Comparison of ENCODE assay signal across 10 mouse cellular contexts in the genomic region with DNA sequence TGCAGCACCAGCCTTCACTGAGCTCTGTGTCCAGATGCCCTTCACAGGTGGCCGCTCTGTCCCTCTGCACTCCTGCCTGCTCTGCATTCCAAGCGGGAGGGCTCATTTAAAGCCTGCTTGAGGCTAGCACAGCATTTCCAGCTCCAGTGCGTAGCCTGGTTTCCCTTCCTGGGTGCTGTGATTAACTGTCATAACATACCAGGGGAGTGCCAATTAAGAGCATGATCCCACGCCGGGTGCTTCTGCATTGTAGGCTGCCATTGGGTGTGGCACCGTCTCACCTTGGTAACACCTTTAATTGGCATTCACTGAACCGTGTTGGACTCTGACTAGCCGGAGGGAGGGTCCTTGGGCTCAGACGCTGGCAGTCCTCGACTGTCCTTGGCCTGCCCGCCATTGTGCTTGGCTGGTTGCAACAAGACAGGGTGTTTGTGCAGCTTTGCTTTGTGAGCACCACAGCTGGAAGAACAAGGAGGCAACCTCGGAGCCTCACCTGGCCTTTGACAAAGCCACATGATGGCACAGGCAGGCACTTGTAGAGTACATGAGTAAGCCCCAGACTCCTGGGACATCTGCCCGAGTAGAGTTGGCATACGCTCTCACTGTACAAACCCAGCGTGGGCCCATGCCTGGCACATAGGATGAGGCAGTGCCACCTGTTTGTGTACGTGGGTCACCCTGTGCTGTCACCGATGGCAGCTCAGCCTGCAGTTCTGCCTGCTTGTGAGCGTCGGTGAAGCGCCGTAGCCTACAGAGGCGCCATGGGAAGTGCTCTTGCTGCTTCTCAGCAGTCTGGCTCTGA. TPM values are rescaled to one million over a fixed set of nuclear protein-coding genes. Genes with fewer than 3 reads are reported as not detected.
DNase-seq lines count a peak whose midpoint lies in the region; ATAC-seq and TF ChIP-seq lines count a peak whose summit lies in the region.
"Had no signal": no experiment of that assay in that cellular context is flagged by ENCODE, and none has a peak within 500 bp of the region (broad histone marks: within the 10 kb centered on the region; RNA-seq: fewer than 3 reads in every experiment).

No protein-coding gene starts in this region.

- ATAC-seq in kidney, postnatal 0 days (replicated peaks; ENCODE audit: low FRiP score, low read depth) = peak; percentile 76
- ATAC-seq in stomach, embryonic 15.5 days (ENCODE audit: insufficient read depth, low FRiP score, low read depth) = no peak
- ATAC-seq in megakaryocyte, adult 5-6 weeks (ENCODE audit: poor library complexity, severe bottlenecking) = no peak

- no peak overlapping the region for H3K4me2 ChIP-seq in kidney, postnatal 0 days (ENCODE audit: low read length)
- H3K4me2 ChIP-seq in stomach, embryonic 15.5 days = no peak overlapping the region

- WGBS in thymus, adult 2 months = 77% methylated on average over 22 of the region's 22 CpGs
- WGBS in kidney, postnatal 0 days = 62% methylated on average over 22 of the region's 22 CpGs
- 81% methylated on average over 22 of the region's 22 CpGs for WGBS in stomach, embryonic 15.5 days

- peak; percentile 87 for DNase-seq in heart, adult 11 months
- no peak for DNase-seq in heart, adult 18-20 months
- peak; percentile 55 for DNase-seq in thymus, postnatal 0 days (ENCODE audit: low spot score)
- no peak for DNase-seq in thymus, adult 2 months
- DNase-seq in kidney, postnatal 0 days (ENCODE audit: low spot score) = peak; percentile 40
- no peak for DNase-seq in spleen, adult 18-20 months
- DNase-seq: adrenal gland, adult 8-10 months had no signal

- H3K36me3 ChIP-seq in thymus, adult 2 months (ENCODE audit: control insufficient read depth, insufficient read depth, low read length) = peaks cover 5% of the 10 kb centered on the region; the same call in 1 of the 2 replicates
- H3K36me3 ChIP-seq in kidney, postnatal 0 days (ENCODE audit: insufficient read depth, low read length) = no peaks in the 10 kb centered on the region
- no peaks in the 10 kb centered on the region for H3K36me3 ChIP-seq in stomach, embryonic 15.5 days

- no peak overlapping the region for H3K9ac ChIP-seq in kidney, postnatal 0 days (ENCODE audit: low read depth, low read length)
- no peak overlapping the region for H3K9ac ChIP-seq in stomach, embryonic 15.5 days

- TF ChIP-seq POLR2A in thymus, adult 2 months (IDR thresholded peaks at IDR 0.05; ENCODE audit: control insufficient read depth, extremely low read depth, insufficient read depth, low read length, poor library complexity) = no peak

- no peaks in the 10 kb centered on the region for H3K9me3 ChIP-seq in kidney, postnatal 0 days (replicated peaks; ENCODE audit: low read length)
- no peaks in the 10 kb centered on the region for H3K9me3 ChIP-seq in stomach, embryonic 15.5 days

- H3K4me3 ChIP-seq in thymus, adult 2 months (ENCODE audit: control insufficient read depth, insufficient read depth, low read length) = no peak overlapping the region
- H3K4me3 ChIP-seq in kidney, postnatal 0 days (replicated peaks; ENCODE audit: low read depth, low read length) = no peak overlapping the region
- no peak overlapping the region for H3K4me3 ChIP-seq in stomach, embryonic 15.5 days (replicated peaks)

- no peak overlapping the region for H3K27ac ChIP-seq in thymus, adult 2 months (ENCODE audit: control insufficient read depth, insufficient read depth, low read length)
- peak overlapping the region; percentile 92 for H3K27ac ChIP-seq in kidney, postnatal 0 days
- H3K27ac ChIP-seq in stomach, embryonic 15.5 days = peak overlapping the region; percentile 67

- no peak for TF ChIP-seq CTCF in thymus, adult 2 months (IDR thresholded peaks at IDR 0.05; ENCODE audit: borderline replicate concordance, control insufficient read depth, extremely low read depth, insufficient read depth, low read length, poor library complexity)
- TF ChIP-seq CTCF in kidney, postnatal 0 days (IDR thresholded peaks at IDR 0.05; ENCODE audit: low read depth) = no peak

- peaks cover 40% of the 10 kb centered on the region for H3K4me1 ChIP-seq in thymus, adult 2 months (replicated peaks; ENCODE audit: control insufficient read depth, insufficient read depth, low read length)
- peaks cover 34% of the 10 kb centered on the region for H3K4me1 ChIP-seq in kidney, postnatal 0 days (replicated peaks; ENCODE audit: insufficient read depth, low read length)
- peaks cover 70% of the 10 kb centered on the region for H3K4me1 ChIP-seq in stomach, embryonic 15.5 days

- no peaks in the 10 kb centered on the region for H3K27me3 ChIP-seq in thymus, adult 2 months (ENCODE audit: control insufficient read depth, insufficient read depth, low read length)
- H3K27me3 ChIP-seq in kidney, postnatal 0 days (ENCODE audit: insufficient read depth, low read length) = no peaks in the 10 kb centered on the region
- no peaks in the 10 kb centered on the region for H3K27me3 ChIP-seq in stomach, embryonic 15.5 days (replicated peaks)

RNA-seq across cellular contexts. Expression of a gene that starts 57.4 kb away (rescaled TPM):
- total RNA-seq in heart, adult 18-20 months (2021) = under 1 TPM in 1 of 2 experiments, not detected in 1; 0.33 TPM
- polyA plus RNA-seq in thymus, postnatal 0 days (2015; fragmentation: Nextera tagmentation; extraction: Ambion mirVana) = 1.3 and 2.0 TPM in 2 replicates
- 3.3 and 5.0 TPM in 2 replicates for polyA plus RNA-seq in thymus, adult 2 months (2012; rRNA removed)
- 5.8 TPM in 2 replicates for polyA plus RNA-seq in kidney, postnatal 0 days (2015; fragmentation: Nextera tagmentation; extraction: Ambion mirVana)
- polyA plus RNA-seq in stomach, embryonic 15.5 days (2015; fragmentation: Nextera tagmentation; extraction: Ambion mirVana) = 2.2 and 2.8 TPM in 2 replicates
- 0.11 and 1.1 TPM in 2 replicates for total RNA-seq in megakaryocyte, adult 5-6 weeks (2015)
- total RNA-seq in megakaryocyte, adult 5-6 weeks (2017) = 0.66 TPM in 1 of 2 replicates, not detected in the other
- polyA plus RNA-seq: C2C12 had no signal

Comparison
In these comparisons a context has a peak if more than half of its experiments do, and no peak if none do; other contexts are left out.
1. DNase-seq: peak in heart, adult 11 months (single experiment), thymus, postnatal 0 days (single experiment) and kidney, postnatal 0 days (single experiment); none in heart, adult 18-20 months (0 of 2), thymus, adult 2 months (single experiment) and spleen, adult 18-20 months (0 of 2).